Mouse (Mus musculus) cortical plate, adult 2 months (tissue): ENCODE measurements around the gene Arfrp1.

ENCODE experiments used
- CTCF ChIP-seq: fragments of 200-500 bp; IDR thresholded peaks from 2 replicates; pipeline ENCODE4 v1.5.1; 2011; ENCODE audit warnings: mild to moderate bottlenecking, control low read depth, low read length; ENCODE audit not compliant: insufficient read depth; ENCODE audit errors: extremely low read depth
- POLR2A ChIP-seq: fragments of 200-500 bp; IDR thresholded peaks from 2 replicates; pipeline ENCODE4 v1.6.1; 2011; ENCODE audit warnings: mild to moderate bottlenecking, low read length, control low read depth; ENCODE audit not compliant: insufficient read depth; ENCODE audit errors: extremely low read depth

DNA sequence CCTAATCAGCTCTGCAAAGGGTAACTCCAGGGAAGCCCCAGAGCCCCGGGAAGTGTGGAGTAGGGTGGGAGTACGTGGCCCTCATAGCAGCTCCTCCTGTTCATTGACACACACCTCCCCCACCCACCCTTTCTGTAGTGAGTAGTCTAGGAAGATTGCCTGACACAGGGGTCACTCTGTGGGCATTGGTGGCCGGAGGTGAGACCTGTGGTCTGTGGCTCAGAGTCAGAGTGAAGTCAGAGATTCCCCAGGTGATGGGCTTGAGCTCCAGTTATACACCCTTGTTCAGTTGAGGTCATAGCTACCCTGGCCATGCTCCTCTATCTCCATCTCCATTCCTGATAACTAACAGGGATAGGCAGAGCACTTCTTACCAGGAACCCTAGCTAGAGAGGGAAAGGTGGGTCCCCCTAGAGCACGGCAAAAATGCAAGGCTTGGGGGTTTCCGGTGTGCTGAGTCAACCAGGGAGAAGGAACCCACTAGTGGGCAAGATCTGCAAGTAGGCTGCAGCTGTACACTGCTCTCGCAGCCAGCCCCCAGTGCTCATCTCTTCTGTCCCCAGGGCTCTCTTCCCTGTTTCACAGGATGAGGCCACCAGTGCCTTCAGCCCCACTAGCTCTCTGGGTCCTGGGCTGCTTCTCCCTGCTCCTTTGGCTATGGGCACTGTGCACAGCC lies 16.6 kb upstream of the Arfrp1 start:
- TF ChIP-seq POLR2A, result no peak
- TF ChIP-seq CTCF, result no peak
